Mouse (Mus musculus) lung, embryonic 15.5 days (tissue): ENCODE results near the gene Tenm4. TPM values are rescaled to one million over a fixed set of nuclear protein-coding genes. Genes with fewer than 3 reads are reported as not detected.
A peak's percentile ranks its signal among the peaks of the same experiment; 100 is the strongest.

Experiments
- ATAC-seq: fragments of 200-750 bp; cut with Nextera tagmentation; 2 replicates; pipeline ENCODE4 v1.8.0; 2017; ENCODE audit warnings: moderate number of reproducible peaks, borderline replicate concordance; ENCODE audit not compliant: low FRiP score, low TSS enrichment; ENCODE audit errors: extremely low read depth
- H3K27ac ChIP-seq: fragments of 300-500 bp; sonication (generic); 2 replicates; pipeline ENCODE4 v1.5.1; 2015; ENCODE audit warnings: moderate library complexity, mild to moderate bottlenecking, inconsistent platforms
- H3K27me3 ChIP-seq: fragments of 300-500 bp; sonication (generic); 2 replicates; pipeline ENCODE4 v1.6.1; 2015; ENCODE audit warnings: inconsistent platforms
- H3K36me3 ChIP-seq: fragments of 300-500 bp; sonication (generic); 2 replicates; pipeline ENCODE4 v1.6.1; 2015; ENCODE audit warnings: inconsistent platforms
- H3K4me1 ChIP-seq: fragments of 300-500 bp; sonication (generic); 2 replicates; pipeline ENCODE4 v1.6.1; 2015; ENCODE audit warnings: inconsistent platforms
- H3K4me2 ChIP-seq: fragments of 300-500 bp; sonication (generic); 2 replicates; pipeline ENCODE4 v1.6.1; 2015; ENCODE audit warnings: inconsistent platforms, mild to moderate bottlenecking, moderate library complexity
- H3K4me3 ChIP-seq: fragments of 300-500 bp; sonication (generic); 2 replicates; pipeline ENCODE4 v1.5.1; 2015; ENCODE audit warnings: mild to moderate bottlenecking, inconsistent platforms
- H3K9ac ChIP-seq: fragments of 300-500 bp; sonication (generic); 2 replicates; pipeline ENCODE4 v1.6.1; 2015; ENCODE audit warnings: inconsistent platforms
- H3K9me3 ChIP-seq: fragments of 300-500 bp; sonication (generic); 2 replicates; pipeline ENCODE4 v1.6.1; 2016; ENCODE audit warnings: inconsistent platforms
- WGBS: fragments of 180-500 bp; shearing (Covaris S2); methylation state at CpG from one replicate; pipeline ENCODE4 v1.1.7; 2015; 5-methylcytosine and 5-hydroxymethylcytosine counted together
- polyA plus RNA-seq: library from polyadenylated mRNA; unstranded; fragments of >200 nt; fragmentation: Nextera tagmentation; extraction: Ambion mirVana; gene quantifications from 2 replicates; pipeline ENCODE4 v1.2.1, GENCODE M21; 2015

The Tenm4 gene
- 20.0 and 22.1 TPM in 2 replicates for polyA plus RNA-seq

DNA sequence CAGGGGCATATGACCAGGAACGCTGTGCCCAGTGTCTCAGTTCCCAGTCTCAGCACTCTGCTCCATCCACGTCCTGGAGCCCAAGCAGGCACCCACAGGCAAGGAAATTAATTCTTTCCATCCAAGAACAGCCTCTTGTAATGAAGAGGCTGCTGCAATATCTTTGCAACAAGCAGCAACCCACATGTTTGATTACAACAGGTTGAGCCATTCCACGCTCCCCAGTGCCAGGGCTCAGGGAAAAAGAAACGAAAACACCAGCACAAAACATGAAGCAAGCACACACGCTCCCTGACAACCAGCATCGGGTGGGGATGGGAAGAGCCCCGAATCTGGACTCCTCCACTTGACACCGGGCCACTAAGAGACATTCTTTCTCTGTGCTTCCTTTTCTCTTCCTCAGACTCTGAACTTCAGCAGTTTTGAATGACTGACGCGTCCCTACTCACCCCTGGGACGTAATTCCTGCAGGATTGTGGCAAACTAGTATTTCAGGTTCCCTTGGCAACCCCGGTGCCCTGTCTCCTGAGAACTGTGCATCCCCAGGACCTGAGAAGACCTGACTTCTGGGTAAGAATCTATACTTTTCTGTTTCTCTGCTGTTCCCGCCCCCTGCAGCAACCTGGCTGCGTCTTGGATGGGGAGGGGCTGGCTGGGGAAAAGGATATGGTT lies at the start of gene Tenm4:
Tenm4 (plus strand) TSS at position 323 of the 672 bp plus-strand sequence.
- no peak within 1 kb of the TSS for H3K27ac ChIP-seq
- peaks cover 25% of the 10 kb centered on the region for H3K4me1 ChIP-seq
- H3K36me3 ChIP-seq: no peaks in the 10 kb centered on the region
- 34% methylated on average over 14 of the region's 14 CpGs for WGBS
- no peak for ATAC-seq
- H3K27me3 ChIP-seq: no peaks in the 10 kb centered on the region
- no peak within 1 kb of the TSS for H3K9ac ChIP-seq
- H3K4me3 ChIP-seq: no peak within 1 kb of the TSS
- no peaks in the 10 kb centered on the region for H3K9me3 ChIP-seq
- H3K4me2 ChIP-seq: peak within 1 kb of the TSS; percentile 20

DNA sequence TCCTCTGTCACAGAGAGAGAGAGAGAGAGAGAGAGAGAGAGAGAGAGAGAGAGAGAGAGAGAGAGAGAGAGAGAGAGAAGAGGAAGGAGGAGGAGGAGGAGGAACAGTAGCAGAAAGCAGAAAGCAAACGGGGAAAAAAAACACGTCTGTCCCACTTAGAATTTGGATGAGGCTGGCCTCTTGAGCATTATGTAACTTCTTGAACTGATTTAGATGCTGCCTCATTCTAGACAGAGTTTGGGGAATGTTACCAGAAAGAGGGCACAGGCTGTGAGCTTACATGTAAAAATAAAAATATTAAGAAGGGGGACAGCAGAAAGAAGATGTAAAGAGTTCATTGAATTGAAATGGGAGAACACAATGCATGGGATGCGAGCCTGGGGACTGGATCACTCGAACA lies 40.3 kb upstream of the Tenm4 start:
- Histone ChIP-seq H3K4me1 (no peaks in the 10 kb centered on the region), H3K36me3 (no peaks in the 10 kb centered on the region), H3K9ac (no peak overlapping the region), H3K27ac (no peak overlapping the region), H3K4me2 (no peak overlapping the region), H3K27me3 (no peaks in the 10 kb centered on the region), H3K9me3 (no peaks in the 10 kb centered on the region), H3K4me3 (no peak overlapping the region)
- ATAC-seq: no peak
- WGBS: 43% methylated on average over 4 of the region's 4 CpGs

DNA sequence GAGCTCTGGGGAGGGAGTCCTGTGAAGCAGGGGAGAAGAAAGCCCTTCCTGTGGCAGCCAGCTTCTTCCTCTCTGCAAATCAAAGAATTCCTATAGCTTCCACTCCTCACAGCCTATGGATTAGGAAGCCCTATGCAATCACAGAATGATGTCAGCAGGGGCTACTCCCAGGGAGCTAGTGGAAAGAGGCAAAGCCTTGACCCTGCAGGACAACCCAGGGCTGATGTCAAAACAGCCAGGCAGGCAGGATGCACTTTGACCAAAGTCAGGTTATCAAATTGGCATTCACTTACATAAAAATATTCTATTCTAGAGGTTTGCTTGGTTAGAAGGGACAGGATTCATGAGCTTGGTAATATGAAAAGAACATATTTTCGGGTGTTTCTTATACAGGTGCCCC lies 39.9 kb upstream of the Tenm4 start:
- Histone ChIP-seq H3K9ac (no peak overlapping the region), H3K4me2 (no peak overlapping the region), H3K36me3 (no peaks in the 10 kb centered on the region), H3K27ac (no peak overlapping the region), H3K27me3 (no peaks in the 10 kb centered on the region), H3K4me3 (no peak overlapping the region), H3K4me1 (no peaks in the 10 kb centered on the region), H3K9me3 (no peaks in the 10 kb centered on the region)
- 64% methylated on average over 1 of the region's 1 CpGs for WGBS
- ATAC-seq: no peak

DNA sequence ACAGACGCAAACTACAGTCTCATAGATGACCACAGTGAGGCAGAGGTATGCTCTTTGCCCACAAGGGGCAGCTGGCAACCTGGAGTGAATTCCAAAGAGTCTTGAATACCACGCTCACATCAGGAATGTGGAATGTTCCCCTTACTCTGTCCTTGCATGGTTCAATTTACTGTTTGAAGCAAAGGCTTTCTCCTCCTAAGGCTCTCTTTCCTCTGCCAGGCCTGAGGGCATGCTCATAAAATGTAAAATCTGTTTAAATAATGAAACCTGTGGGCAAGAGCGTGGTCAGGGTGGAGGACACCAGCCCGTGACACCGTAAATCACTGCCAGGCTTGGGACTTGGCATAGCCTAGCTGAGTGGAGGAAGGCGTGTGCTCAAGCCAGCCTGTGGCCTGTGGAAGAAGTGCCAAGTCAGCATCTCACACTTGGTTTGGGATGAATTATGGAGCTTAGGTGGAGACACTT lies 34.5 kb upstream of the Tenm4 start:
- Histone ChIP-seq H3K27me3 (no peaks in the 10 kb centered on the region), H3K36me3 (no peaks in the 10 kb centered on the region), H3K9ac (no peak overlapping the region), H3K4me3 (no peak overlapping the region), H3K4me2 (no peak overlapping the region), H3K27ac (no peak overlapping the region), H3K9me3 (no peaks in the 10 kb centered on the region), H3K4me1 (no peaks in the 10 kb centered on the region)
- 77% methylated on average over 6 of the region's 6 CpGs for WGBS
- ATAC-seq: no peak

DNA sequence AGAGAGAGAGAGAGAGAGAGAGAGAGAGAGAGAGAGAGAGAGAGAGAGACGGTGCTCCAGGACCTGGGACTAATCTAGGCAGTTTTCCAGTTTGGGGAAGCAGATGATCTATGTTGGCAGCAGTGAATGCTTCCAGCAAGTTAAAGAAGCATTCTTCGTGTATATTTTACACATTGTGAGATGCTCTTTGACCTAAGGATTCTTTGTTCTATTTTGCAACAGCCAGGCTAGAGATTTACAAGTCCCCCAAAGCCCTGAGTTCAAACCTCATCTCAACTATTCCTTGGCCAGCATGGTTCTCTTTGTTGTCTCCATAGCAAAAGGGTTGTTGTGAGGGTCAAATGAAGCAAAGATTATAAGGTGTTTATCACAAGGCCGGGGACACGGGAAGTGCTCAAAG lies 29.2 kb upstream of the Tenm4 start:
- Histone ChIP-seq H3K4me3 (no peak overlapping the region), H3K9me3 (no peaks in the 10 kb centered on the region), H3K27me3 (no peaks in the 10 kb centered on the region), H3K4me1 (no peaks in the 10 kb centered on the region), H3K27ac (no peak overlapping the region), H3K4me2 (no peak overlapping the region), H3K36me3 (no peaks in the 10 kb centered on the region), H3K9ac (no peak overlapping the region)
- 66% methylated on average over 4 of the region's 4 CpGs for WGBS
- no peak for ATAC-seq

DNA sequence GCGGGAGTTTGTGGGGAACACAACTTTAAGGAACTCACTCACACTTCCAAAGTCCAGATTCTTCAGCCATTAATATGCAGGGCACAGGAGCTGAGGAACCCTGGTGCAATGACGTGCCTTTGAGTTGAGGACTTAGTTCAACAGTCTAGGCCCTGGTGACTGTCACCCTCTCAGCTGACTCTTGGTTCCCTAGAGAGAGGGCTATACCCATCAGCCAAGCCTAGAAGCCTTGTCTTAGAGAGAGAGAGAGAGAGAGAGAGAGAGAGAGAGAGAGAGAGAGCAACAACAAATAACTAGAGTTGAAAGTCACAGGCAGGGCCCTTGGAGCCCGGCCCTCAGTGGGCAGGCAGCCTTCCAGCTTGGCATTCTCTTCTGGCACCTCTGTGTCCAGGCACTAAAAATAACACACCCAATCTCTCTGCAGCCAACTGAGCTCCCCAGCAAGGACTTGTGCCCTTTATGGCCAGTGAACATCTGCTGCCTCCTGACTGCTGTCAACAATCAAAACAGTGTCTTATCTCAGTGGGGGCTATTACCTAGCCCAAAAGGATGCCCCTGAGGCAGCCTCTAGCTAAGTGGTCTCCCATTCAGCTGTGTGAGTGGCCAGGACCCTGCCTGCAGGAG lies 28.0 kb upstream of the Tenm4 start:
- Histone ChIP-seq H3K4me2 (no peak overlapping the region), H3K4me1 (no peaks in the 10 kb centered on the region), H3K9me3 (no peaks in the 10 kb centered on the region), H3K36me3 (no peaks in the 10 kb centered on the region), H3K27ac (no peak overlapping the region), H3K9ac (no peak overlapping the region), H3K4me3 (no peak overlapping the region), H3K27me3 (no peaks in the 10 kb centered on the region)
- ATAC-seq: peak; percentile 51; the same call in 1 of the 2 replicates
- WGBS: 80% methylated on average over 3 of the region's 3 CpGs

DNA sequence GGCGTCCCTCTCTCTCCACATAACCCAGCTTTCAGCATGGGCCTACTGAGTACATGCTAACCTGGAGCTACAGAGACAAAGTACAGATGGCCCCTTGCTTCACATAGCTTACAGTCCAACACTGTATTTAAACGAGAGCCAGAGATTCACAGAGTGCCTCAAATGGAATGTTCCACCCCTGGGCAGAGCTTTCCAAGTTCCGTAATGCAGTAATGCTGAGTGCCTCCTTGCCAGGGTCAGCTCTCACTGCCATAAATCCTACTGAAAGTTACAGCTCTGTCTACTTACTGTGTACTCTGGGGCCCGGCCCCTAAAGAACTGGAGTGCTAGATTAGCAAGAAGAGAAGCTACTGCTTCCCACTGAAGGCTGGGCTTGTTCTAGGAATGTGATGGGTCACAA lies 23.6 kb upstream of the Tenm4 start:
- no peak for ATAC-seq
- Histone ChIP-seq H3K4me2 (no peak overlapping the region), H3K9me3 (no peaks in the 10 kb centered on the region), H3K4me3 (no peak overlapping the region), H3K9ac (no peak overlapping the region), H3K27ac (no peak overlapping the region), H3K36me3 (no peaks in the 10 kb centered on the region), H3K4me1 (0 out of 2 replicates have a peak, but pooled peaks cover 3% of the 10 kb centered on the region), H3K27me3 (no peaks in the 10 kb centered on the region)
- 68% methylated on average over 4 of the region's 4 CpGs for WGBS

DNA sequence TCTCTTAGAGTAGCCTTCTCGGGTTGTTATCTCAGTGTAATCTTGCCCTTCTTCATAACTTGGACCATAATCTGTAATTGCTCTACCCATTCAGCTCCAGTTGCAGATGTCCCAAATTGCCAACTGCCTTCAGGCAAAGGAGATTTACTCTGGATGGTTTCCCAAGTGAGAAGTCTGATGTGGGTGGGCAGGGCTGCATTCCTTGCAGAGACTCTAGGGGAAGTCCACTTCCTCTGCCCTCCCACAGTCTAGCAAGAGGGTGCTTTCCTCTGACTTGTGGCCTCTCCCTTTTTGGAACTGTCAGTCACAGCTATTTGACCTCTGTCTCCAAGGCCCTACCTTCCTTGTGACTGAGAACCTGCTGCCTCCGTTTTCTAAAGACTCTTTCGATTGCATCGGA lies 22.9 kb upstream of the Tenm4 start:
- H3K4me3 ChIP-seq: no peak overlapping the region
- H3K27me3 ChIP-seq: no peaks in the 10 kb centered on the region
- no peak for ATAC-seq
- H3K9me3 ChIP-seq: no peaks in the 10 kb centered on the region
- H3K9ac ChIP-seq: no peak overlapping the region
- H3K4me2 ChIP-seq: no peak overlapping the region
- no peak overlapping the region for H3K27ac ChIP-seq
- peaks cover 9% of the 10 kb centered on the region; the same call in 1 of the 2 replicates for H3K4me1 ChIP-seq
- WGBS: 81% methylated on average over 4 of the region's 4 CpGs
- no peaks in the 10 kb centered on the region for H3K36me3 ChIP-seq

DNA sequence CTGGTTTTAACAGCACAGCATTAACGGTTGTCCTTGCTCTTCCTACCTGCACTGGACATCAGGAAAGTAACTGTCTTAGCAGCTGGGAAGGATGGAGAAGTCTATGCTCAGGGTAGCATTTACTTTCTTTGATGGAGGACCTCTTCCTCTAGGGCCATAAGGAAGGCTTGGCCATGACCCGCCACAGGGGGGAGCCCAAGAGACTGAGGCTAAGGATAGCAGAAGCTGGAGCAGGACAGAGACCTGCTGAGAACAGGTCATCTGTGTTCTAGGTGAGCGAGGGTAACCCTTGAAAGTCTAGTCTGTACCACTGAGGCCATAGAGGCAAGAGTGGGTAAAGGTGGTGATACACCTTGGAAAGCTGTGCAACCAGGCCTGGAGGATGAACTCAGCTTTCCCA lies 19.8 kb upstream of the Tenm4 start:
- H3K27ac ChIP-seq: no peak overlapping the region
- no peak overlapping the region for H3K4me2 ChIP-seq
- WGBS: 61% methylated on average over 3 of the region's 3 CpGs
- no peak for ATAC-seq
- H3K9ac ChIP-seq: no peak overlapping the region
- H3K4me3 ChIP-seq: no peak overlapping the region
- no peaks in the 10 kb centered on the region for H3K9me3 ChIP-seq
- no peaks in the 10 kb centered on the region for H3K27me3 ChIP-seq
- H3K4me1 ChIP-seq: peaks cover 12% of the 10 kb centered on the region; the same call in 1 of the 2 replicates
- H3K36me3 ChIP-seq: no peaks in the 10 kb centered on the region

DNA sequence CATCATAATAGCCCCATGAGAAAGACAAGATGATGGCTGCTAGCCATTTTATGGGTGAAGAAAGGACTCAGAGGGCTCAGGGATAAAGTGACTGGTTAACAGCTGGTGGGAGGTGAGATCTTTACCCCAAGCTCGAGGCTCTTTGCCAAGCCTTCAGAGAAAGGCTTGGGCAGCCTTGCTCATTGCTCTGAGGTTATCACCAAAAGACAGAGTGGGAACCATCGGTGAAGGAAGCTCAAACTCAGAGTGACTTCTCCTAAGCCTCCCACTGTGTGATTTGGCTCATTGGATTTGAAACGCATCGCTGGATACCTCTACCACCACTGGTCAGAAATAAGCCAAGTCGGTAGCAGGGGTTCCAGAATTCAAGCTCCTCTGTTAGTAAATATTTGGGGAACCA lies 19.1 kb upstream of the Tenm4 start:
- no peaks in the 10 kb centered on the region for H3K36me3 ChIP-seq
- no peak overlapping the region for H3K4me2 ChIP-seq
- ATAC-seq: no peak
- H3K27me3 ChIP-seq: no peaks in the 10 kb centered on the region
- H3K4me3 ChIP-seq: no peak overlapping the region
- no peak overlapping the region for H3K9ac ChIP-seq
- H3K9me3 ChIP-seq: no peaks in the 10 kb centered on the region
- H3K4me1 ChIP-seq: peaks cover 12% of the 10 kb centered on the region; the same call in 1 of the 2 replicates
- H3K27ac ChIP-seq: no peak overlapping the region
- 42% methylated on average over 5 of the region's 5 CpGs for WGBS

DNA sequence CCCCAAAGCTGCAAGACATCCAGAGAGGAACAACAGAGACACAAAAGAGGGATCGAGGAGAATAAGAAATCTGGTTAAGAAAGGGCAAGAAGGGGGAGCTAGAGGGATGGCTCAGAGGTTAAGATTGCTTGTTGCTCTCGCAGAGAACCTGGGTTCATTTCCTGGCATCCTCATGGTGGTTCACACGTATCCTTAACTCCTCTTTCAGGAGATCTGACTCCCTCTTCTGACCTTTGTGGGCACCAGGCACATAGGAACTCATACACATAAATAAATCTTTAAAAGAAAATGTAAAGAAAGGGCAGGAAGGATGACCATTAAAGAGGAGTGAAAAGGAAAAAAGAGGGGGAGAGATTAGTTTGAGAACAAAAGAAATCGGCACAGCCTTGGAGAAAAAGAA lies 18.6 kb upstream of the Tenm4 start:
- Histone ChIP-seq H3K9ac (0 out of 2 replicates have a peak overlapping the region, but pooled peaks have one; percentile 25), H3K27me3 (no peaks in the 10 kb centered on the region), H3K9me3 (no peaks in the 10 kb centered on the region), H3K4me3 (no peak overlapping the region), H3K27ac (no peak overlapping the region), H3K4me2 (peak overlapping the region; percentile 64), H3K4me1 (peaks cover 12% of the 10 kb centered on the region; the same call in 1 of the 2 replicates), H3K36me3 (no peaks in the 10 kb centered on the region)
- WGBS: 14% methylated on average over 4 of the region's 4 CpGs
- no peak for ATAC-seq

DNA sequence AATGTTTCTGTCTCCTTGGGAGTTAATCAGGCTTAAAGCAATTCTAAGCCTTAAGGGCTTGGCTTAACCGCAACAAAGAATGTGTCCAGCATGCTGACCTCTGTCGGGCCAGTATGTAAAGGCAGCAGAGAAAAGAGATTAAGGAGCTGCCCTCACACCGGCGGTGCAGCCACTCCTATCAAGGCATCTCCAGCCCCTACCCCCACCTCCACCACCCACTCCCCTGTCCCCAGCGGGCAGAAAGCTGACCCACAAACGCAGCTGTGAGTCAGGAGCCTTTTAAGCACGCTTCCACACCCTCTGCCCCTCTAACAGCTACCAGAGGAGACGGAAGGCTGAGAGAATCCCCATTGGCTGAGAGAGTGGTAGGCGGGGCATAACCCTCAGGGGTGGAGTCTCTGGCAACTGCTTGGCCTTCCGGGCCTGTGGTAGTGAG lies 18.1 kb upstream of the Tenm4 start:
- H3K27ac ChIP-seq: peak overlapping the region; percentile 50; the same call in 1 of the 2 replicates
- peak overlapping the region; percentile 64 for H3K4me2 ChIP-seq
- no peaks in the 10 kb centered on the region for H3K36me3 ChIP-seq
- under 1% methylated on average over 10 of the region's 10 CpGs for WGBS
- peaks cover 12% of the 10 kb centered on the region; the same call in 1 of the 2 replicates for H3K4me1 ChIP-seq
- ATAC-seq: peak; percentile 93
- H3K9ac ChIP-seq: 0 out of 2 replicates have a peak overlapping the region, but pooled peaks have one; percentile 25
- peak overlapping the region; percentile 44 for H3K4me3 ChIP-seq
- H3K27me3 ChIP-seq: no peaks in the 10 kb centered on the region
- H3K9me3 ChIP-seq: no peaks in the 10 kb centered on the region
